Mouse (Mus musculus) bone marrow, adult 2 months (tissue): ENCODE data around the gene Smarce1. TPM values are rescaled to one million over a fixed set of nuclear protein-coding genes. Genes with fewer than 3 reads are reported as not detected.

Source experiments
- H3K27ac ChIP-seq: fragments of 200-500 bp; 2 replicates; pipeline ENCODE4 v1.5.1; 2012; ENCODE audit warnings: low read depth, mild to moderate bottlenecking, control low read depth, inconsistent platforms, low read length; ENCODE audit not compliant: control insufficient read depth, poor library complexity, insufficient read depth
- H3K4me1 ChIP-seq: fragments of 200-500 bp; 2 replicates; pipeline ENCODE4 v1.6.1; 2011; ENCODE audit warnings: low read length; ENCODE audit not compliant: control insufficient read depth, insufficient read depth
- H3K4me3 ChIP-seq: fragments of 200-500 bp; replicated peaks from 2 replicates; pipeline ENCODE3; 2011; ENCODE audit warnings: mild to moderate bottlenecking, low read depth, low read length, control low read depth; ENCODE audit not compliant: control insufficient read depth
- CTCF ChIP-seq: fragments of 200-500 bp; IDR thresholded peaks from 2 replicates; pipeline ENCODE4 v1.5.1; 2011; ENCODE audit warnings: low read length, control low read depth; ENCODE audit not compliant: control insufficient read depth, insufficient read depth
- POLR2A ChIP-seq: fragments of 200-500 bp; IDR thresholded peaks from 2 replicates; pipeline ENCODE4 v1.6.1; 2011; ENCODE audit warnings: low read depth, mild to moderate bottlenecking, control low read depth, low read length, borderline replicate concordance; ENCODE audit not compliant: control insufficient read depth
- WGBS: fragments of 180-500 bp; shearing (Covaris S2); methylation state at CpG from one replicate; pipeline ENCODE4 v1.1.7; 2018; 5-methylcytosine and 5-hydroxymethylcytosine counted together
- polyA plus RNA-seq: library from polyadenylated mRNA; stranded (reverse); fragments of >200 nt; gene quantifications from 2 replicates; pipeline ENCODE4 v1.2.4, GENCODE M21; 2011; ENCODE audit warnings: low replicate concordance; ENCODE audit not compliant: missing spikeins, insufficient read depth, insufficient read length

Gene Smarce1
- polyA plus RNA-seq, 1 experiment, result 201 TPM

DNA sequence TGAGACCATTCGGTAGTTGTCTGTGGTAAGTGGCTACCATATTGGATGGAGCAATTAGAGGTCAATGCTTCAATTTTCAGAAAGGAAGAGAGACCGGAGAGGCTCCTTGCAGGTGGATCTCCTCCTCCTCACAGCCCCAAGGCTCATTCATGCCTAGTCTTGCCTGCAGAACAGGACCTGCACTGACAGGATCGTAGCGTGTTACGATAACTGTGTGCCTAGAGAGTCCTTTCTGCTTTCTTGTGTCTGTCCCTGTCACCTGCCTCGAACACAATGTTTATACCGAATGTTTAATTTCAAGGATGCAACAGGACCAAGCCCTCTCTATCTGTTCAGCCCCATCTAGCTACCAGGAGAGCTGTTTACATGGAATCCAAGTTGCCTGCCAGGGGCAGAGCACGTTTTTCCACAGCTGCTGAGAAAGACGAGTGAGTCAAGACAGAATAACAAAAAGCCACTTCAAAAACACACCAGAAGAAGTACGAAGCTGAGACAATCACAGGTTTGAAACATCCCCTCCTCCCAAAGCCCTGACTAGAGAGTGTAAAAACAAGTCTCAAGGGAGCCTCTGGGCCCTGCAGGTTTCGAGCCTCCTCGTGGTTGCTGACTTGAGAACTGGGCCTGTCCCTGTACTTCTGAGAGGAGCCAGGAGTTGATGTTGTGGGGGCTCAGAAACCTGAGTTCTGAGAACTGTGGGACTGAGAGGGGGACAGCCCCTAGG, 60.1 kb downstream of the Smarce1 start:
- Histone ChIP-seq H3K27ac (peak overlapping the region; percentile 87), H3K4me1 (peaks cover 2% of the 10 kb centered on the region; the same call in 1 of the 2 replicates), H3K4me3 (no peak overlapping the region)
- WGBS, result 63% methylated on average over 12 of the region's 12 CpGs
- TF ChIP-seq POLR2A (no peak), CTCF (no peak)

DNA sequence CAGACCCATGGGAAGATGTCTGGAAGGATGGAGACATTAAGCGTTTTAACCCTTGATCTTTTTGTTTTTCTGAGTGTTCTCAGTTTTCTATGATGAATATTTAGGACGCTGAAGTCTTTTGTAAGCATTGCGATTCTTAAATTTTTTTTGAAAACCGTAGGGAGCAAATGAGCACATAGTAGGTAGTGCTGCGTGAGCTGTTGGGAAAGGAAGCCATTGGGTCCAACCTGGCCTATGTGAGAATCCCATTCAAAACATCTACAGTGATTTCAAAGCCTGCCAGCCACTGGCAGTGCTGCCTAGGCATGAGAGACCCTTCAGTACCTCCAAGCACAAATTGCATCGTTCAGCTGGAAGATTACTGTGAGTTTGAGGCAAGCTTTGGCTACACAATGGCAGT, 60.8 kb downstream of the Smarce1 start:
- 84% methylated on average over 6 of the region's 6 CpGs for WGBS
- Histone ChIP-seq H3K27ac (peak overlapping the region; percentile 64; the same call in 1 of the 2 replicates), H3K4me1 (peaks cover 2% of the 10 kb centered on the region; the same call in 1 of the 2 replicates), H3K4me3 (no peak overlapping the region)
- TF ChIP-seq POLR2A, result no peak
- no peak for TF ChIP-seq CTCF

DNA sequence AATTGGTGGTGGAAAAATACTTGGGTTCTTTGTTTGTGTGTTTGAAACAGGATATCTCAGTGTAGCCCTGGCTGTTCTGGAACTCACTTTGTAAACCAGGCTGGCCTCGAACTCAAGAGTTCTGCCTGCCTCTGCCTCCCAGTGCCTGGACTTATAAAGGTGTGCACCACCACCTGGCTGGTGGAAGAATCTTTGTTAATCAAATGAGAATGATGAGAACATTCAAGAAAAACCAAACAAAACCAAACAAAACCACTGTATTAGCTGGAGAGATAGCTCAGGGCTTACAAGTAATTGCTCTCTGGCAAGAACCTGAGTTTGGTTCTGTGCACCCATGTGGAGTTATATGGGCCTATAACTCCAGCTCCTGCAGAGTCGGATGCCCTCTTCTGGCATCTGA, 61.4 kb downstream of the Smarce1 start:
- WGBS, result 77% methylated on average over 2 of the region's 2 CpGs
- Histone ChIP-seq H3K4me3 (no peak overlapping the region), H3K27ac (no peak overlapping the region), H3K4me1 (peaks cover 2% of the 10 kb centered on the region; the same call in 1 of the 2 replicates)
- no peak for TF ChIP-seq POLR2A
- TF ChIP-seq CTCF, result no peak

DNA sequence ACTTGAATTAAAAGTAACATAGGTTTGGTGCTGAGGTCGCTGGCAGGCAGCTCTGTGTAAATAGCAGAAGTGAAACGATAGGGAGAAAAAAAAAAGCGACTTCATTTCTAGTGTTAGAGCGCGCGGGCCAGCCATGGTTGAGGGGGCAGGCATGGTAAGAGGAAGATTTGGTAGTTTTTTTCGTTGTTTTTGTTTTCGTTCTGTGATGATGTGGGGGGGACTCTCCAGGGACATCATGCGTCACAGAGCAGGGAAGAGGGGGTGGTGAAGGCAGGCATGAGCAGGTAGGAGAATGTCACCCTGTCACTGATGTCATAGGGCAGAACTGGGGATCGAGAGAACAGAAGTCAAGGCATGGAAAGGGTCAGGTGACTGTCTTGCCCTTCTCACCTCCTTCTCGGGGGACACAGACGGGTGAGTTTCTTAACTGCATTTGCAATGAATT, 62.8 kb downstream of the Smarce1 start:
- peak overlapping the region; percentile 82; the same call in 1 of the 2 replicates for H3K27ac ChIP-seq
- H3K4me3 ChIP-seq, result peak overlapping the region; percentile 47
- no peak for TF ChIP-seq POLR2A
- no peak for TF ChIP-seq CTCF
- WGBS, result 3% methylated on average over 12 of the region's 12 CpGs
- H3K4me1 ChIP-seq, result peaks cover 4% of the 10 kb centered on the region; the same call in 1 of the 2 replicates

GRCm38 (mm10) chr11:99167576-99167975, 63.2 kb downstream of the Smarce1 start:
- Histone ChIP-seq H3K4me3 (no peak overlapping the region), H3K27ac (peak overlapping the region; percentile 82), H3K4me1 (peaks cover 9% of the 10 kb centered on the region)
- WGBS, result 55% methylated on average over 7 of the region's 7 CpGs
- no peak for TF ChIP-seq POLR2A
- TF ChIP-seq CTCF, result no peak

DNA sequence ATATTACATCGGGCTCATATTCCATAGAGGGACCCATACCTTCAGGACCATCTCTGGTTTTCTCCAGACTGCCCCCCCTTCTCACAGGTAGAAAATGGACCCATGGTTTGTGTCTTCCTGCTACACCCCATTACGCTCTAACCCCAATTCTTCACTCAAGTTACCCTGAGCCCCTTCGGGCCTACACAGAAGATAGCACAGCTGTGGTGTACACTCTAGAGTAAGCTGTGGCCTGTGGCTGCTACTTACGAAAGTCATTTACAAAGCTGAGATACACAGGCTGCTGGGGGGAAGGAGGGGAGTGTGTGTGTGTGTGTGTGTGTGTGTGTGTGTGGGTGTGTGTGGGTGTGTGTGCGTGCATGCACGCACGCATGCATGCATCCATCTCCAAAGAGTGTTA, 64.6 kb downstream of the Smarce1 start:
- Histone ChIP-seq H3K27ac (peak overlapping the region; percentile 35; the same call in 1 of the 2 replicates), H3K4me1 (peaks cover 9% of the 10 kb centered on the region), H3K4me3 (no peak overlapping the region)
- 73% methylated on average over 7 of the region's 7 CpGs for WGBS
- TF ChIP-seq POLR2A, result no peak
- TF ChIP-seq CTCF, result no peak

- TF ChIP-seq POLR2A (no peak), CTCF (no peak)
- WGBS, result 33% methylated on average over 11 of the region's 11 CpGs
- Histone ChIP-seq H3K4me1 (peaks cover 9% of the 10 kb centered on the region), H3K27ac (no peak overlapping the region), H3K4me3 (no peak overlapping the region)
Observed at GRCm38 (mm10) chr11:99165031-99165752, 65.6 kb downstream of the Smarce1 start.

DNA sequence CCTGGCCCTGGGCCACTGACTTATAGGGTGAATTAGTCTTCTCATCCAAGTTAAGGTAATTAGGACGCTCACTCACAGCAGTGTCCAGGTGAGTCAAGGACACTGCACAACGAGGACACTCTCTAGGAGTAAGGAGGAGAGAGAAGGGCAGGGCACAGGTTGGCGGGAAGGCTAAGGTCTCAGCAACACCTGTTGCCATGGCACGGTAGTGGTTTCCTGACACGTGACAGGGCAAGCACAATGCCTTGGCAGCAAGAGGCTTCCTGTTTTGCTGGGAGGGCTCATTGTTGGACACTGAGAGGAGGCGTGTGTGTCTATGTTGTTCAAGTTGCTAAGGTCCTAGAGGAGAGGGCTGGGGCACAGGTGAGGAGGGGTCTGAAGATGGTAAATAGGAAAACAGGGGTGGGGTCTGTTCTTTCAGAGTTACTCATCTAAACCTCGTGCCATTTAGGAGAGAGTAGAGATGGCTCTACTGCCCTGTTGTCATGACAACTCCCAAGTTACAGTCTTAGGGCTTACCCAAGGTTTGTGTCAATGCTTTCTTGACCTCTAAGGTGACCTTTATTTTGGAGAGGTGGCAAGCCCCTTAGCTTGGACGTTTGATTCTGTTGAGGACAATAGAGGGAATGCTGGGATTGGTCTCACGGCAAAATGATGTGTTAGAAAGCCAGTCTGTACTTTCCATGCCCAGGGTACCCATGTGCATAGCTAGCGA, 67.7 kb downstream of the Smarce1 start:
- Histone ChIP-seq H3K27ac (peak overlapping the region; percentile 5; the same call in 1 of the 2 replicates), H3K4me1 (peaks cover 9% of the 10 kb centered on the region), H3K4me3 (no peak overlapping the region)
- WGBS, result 28% methylated on average over 10 of the region's 10 CpGs
- TF ChIP-seq CTCF (no peak), POLR2A (no peak)
